Mouse (Mus musculus) heart, adult 2 months (tissue): ENCODE measurements around the gene Alg9. TPM values are rescaled to one million over a fixed set of nuclear protein-coding genes. Genes with fewer than 3 reads are reported as not detected.

ENCODE experiments used
- DNase-seq, 2 experiments: peaks; one replicate each; pipeline ENCODE4 v3.0.0; 2021
- H3K27ac ChIP-seq: fragments of 200-600 bp; 2 replicates; pipeline ENCODE4 v1.8.1; 2022
- H3K27me3 ChIP-seq: fragments of 200-500 bp; 2 replicates; pipeline ENCODE4 v1.6.1; 2012; ENCODE audit warnings: mild to moderate bottlenecking, low read length, inconsistent platforms, mixed read lengths; ENCODE audit not compliant: control insufficient read depth, insufficient read depth
- H3K36me3 ChIP-seq: fragments of 200-500 bp; 2 replicates; pipeline ENCODE4 v1.6.1; 2012; ENCODE audit warnings: low read length, inconsistent platforms; ENCODE audit not compliant: control insufficient read depth, insufficient read depth
- H3K4me1 ChIP-seq: fragments of 200-500 bp; 2 replicates; pipeline ENCODE4 v1.6.1; 2011; ENCODE audit warnings: low read length; ENCODE audit not compliant: control insufficient read depth, insufficient read depth
- H3K4me3 ChIP-seq: fragments of 200-600 bp; 2 replicates; pipeline ENCODE4 v1.8.1; 2022
- H3K79me2 ChIP-seq: fragments of 200-500 bp; replicated peaks from 2 replicates; pipeline ENCODE4 v1.6.1; 2012; ENCODE audit warnings: mild to moderate bottlenecking, inconsistent platforms, low read length, moderate library complexity, mixed read lengths; ENCODE audit not compliant: control insufficient read depth, insufficient read depth
- H3K9ac ChIP-seq: fragments of 200-500 bp; 2 replicates; pipeline ENCODE4 v1.6.1; 2012; ENCODE audit warnings: low read depth, mild to moderate bottlenecking, control low read depth, inconsistent platforms, low read length, mixed read lengths
- CTCF ChIP-seq: fragments of 200-600 bp; IDR thresholded peaks from 2 replicates; pipeline ENCODE4 v1.8.1; 2022; ENCODE audit warnings: antibody characterized with exemption, mild to moderate bottlenecking, moderate library complexity
- EP300 ChIP-seq: fragments of 200-500 bp; IDR thresholded peaks from 2 replicates; pipeline ENCODE4 v1.6.1; 2011; ENCODE audit warnings: low read depth, low read length, control low read depth; ENCODE audit not compliant: insufficient read depth
- POLR2A ChIP-seq: fragments of 200-500 bp; IDR thresholded peaks from 2 replicates; pipeline ENCODE4 v1.6.1; 2011; ENCODE audit warnings: mild to moderate bottlenecking, low read depth, low read length, control low read depth; ENCODE audit not compliant: insufficient read depth
- WGBS: fragments of 180-500 bp; shearing (Covaris S2); methylation state at CpG from one replicate; pipeline ENCODE4 v1.1.7; 2018; 5-methylcytosine and 5-hydroxymethylcytosine counted together
- intact Hi-C: fragments of 180-260 bp; cut with DNase I; formaldehyde crosslinking; loops from one replicate; pipeline ENCODE4 v1.15.1; 2025
- polyA plus RNA-seq: library from polyadenylated mRNA; depleted of rRNA; stranded (reverse); fragments of >200 nt; gene quantifications from 2 replicates; pipeline ENCODE4 v1.2.3, GENCODE M21; 2012; rRNA removed
- total RNA-seq, 2 experiments: library from RNA; stranded (reverse); gene quantifications; 2 replicates each; pipeline ENCODE4 v1.2.3; 2021

Alg9 gene
- total and polyA plus RNA-seq, 3 experiments, result 9.6 to 13.4 (median 9.9) TPM

DNA sequence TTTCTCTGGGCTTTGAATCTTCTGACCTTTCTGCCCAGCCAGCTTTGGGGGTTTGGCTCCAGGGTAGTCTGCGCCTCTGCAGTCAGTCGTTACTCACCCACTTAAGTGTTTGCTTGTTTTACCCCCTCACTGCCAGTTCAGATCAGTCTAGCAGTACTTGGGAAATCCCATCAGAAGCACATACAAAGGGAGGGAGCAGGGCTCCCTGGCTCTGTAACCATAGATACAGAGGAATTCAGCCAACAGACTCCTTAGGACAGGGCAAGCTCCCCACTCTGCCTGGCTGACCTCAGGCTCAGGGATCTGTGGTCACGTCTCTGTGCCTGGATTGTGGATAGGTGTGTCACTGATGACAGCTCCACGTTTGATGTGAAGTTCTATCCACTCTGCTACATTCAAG is 112.5 kb downstream of the Alg9 start:
- intact Hi-C loops, result no loop called here
- Histone ChIP-seq H3K4me1 (peaks cover 21% of the 10 kb centered on the region), H3K36me3 (no peaks in the 10 kb centered on the region; the same call in 1 of the 2 replicates), H3K4me3 (no peak overlapping the region), H3K9ac (no peak overlapping the region), H3K27ac (peak overlapping the region; percentile 67), H3K27me3 (no peaks in the 10 kb centered on the region), H3K79me2 (no peaks in the 10 kb centered on the region)
- peak in 1 of 2 experiments; percentile 48 for DNase-seq
- TF ChIP-seq EP300 (no peak), CTCF (no peak), POLR2A (no peak)
- 48% methylated on average over 4 of the region's 4 CpGs for WGBS

DNA sequence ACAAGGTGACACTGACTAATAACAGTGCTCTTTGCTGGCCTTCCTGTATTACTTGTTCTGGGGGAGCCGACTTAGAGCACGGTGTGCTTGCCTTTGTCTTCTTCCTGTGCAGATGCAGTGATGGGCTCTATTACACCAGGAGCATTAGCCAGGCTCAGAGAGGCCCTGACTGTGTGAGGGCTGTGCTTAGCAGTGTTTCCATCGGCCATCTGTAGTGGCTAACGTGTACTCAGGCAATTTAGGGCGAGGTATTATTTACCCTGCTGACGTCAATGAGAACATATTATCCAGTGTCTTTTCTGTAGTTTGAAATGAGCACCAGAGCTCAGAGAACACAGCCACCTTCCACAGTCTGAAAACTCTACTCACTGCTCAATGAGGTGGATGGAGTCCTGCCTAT is 114.4 kb downstream of the Alg9 start:
- no peaks in the 10 kb centered on the region for H3K27me3 ChIP-seq
- H3K9ac ChIP-seq, result no peak overlapping the region
- no peak overlapping the region for H3K4me3 ChIP-seq
- peaks cover 2% of the 10 kb centered on the region for H3K36me3 ChIP-seq
- no peak for TF ChIP-seq CTCF
- no peak for TF ChIP-seq POLR2A
- TF ChIP-seq EP300, result no peak
- peaks cover 16% of the 10 kb centered on the region for H3K4me1 ChIP-seq
- intact Hi-C loops, result no loop called here
- H3K79me2 ChIP-seq, result no peaks in the 10 kb centered on the region
- no peak overlapping the region for H3K27ac ChIP-seq
- DNase-seq, result no peak
- 70% methylated on average over 6 of the region's 6 CpGs for WGBS

DNA sequence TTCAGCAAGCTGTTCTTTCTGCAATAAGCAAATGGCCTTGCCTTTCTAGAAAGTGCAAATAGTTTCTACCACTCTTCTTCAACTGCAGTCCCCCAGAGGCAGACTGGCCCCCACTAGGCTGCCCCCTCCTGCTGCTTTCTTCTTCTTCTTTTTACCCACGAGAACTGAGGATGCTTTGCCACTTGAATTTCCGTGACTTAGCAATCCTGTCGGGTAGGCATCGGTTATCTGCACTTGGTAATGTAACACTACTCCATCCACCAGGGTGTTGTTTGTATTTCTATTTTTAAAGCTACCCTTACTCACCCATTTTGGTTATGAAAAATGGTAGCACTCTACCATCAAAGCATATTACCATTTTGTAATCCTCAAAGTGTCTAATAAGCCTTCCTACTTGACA is 115.1 kb downstream of the Alg9 start:
- Histone ChIP-seq H3K36me3 (peaks cover 2% of the 10 kb centered on the region), H3K27me3 (no peaks in the 10 kb centered on the region), H3K4me1 (peaks cover 10% of the 10 kb centered on the region), H3K79me2 (no peaks in the 10 kb centered on the region), H3K9ac (no peak overlapping the region), H3K4me3 (no peak overlapping the region), H3K27ac (no peak overlapping the region)
- 75% methylated on average over 4 of the region's 4 CpGs for WGBS
- TF ChIP-seq CTCF, result no peak
- TF ChIP-seq EP300, result no peak
- no peak for TF ChIP-seq POLR2A
- DNase-seq, result no peak
- intact Hi-C loops, result no loop called here

DNA sequence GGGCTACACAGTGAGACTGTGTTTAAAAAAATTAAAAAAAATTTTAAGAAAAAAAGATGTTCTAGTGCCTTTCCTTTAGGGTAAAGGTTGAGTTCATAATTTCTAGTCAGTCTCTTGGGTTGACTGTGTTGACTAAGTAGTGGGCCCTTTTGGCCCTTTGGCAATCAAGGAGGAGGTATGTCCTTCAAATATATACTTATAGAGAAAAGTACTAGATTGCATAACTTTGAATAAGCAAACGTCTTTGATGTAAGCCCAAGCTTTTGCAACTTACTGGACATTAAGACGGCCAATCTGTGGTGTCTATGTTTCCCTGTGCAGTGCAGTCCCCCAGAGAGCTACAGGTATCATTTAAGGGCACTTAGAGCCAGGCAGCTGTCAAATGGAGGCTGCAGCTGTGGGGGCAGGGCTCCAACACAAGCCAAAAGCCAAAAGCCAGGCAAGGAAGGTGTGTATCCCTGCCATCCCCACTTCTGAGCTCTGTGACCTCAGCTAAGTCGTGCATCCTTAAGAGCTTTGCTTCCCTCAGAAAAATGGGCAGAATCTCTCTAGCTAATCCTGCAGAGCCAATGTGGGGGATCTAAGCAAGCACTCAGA is 115.8 kb downstream of the Alg9 start:
- no peaks in the 10 kb centered on the region for H3K79me2 ChIP-seq
- no peak overlapping the region for H3K27ac ChIP-seq
- no peaks in the 10 kb centered on the region for H3K27me3 ChIP-seq
- no peak overlapping the region for H3K4me3 ChIP-seq
- H3K9ac ChIP-seq, result no peak overlapping the region
- H3K36me3 ChIP-seq, result peaks cover 2% of the 10 kb centered on the region
- 83% methylated on average over 3 of the region's 3 CpGs for WGBS
- no peak for DNase-seq
- TF ChIP-seq POLR2A, result no peak
- TF ChIP-seq EP300, result no peak
- TF ChIP-seq CTCF, result no peak
- intact Hi-C loops, result no loop called here
- peaks cover 5% of the 10 kb centered on the region for H3K4me1 ChIP-seq

Other genes with a start within 250 kb of the Alg9 start
- gene Pts, start 246.3 kb upstream of the Alg9 start, total RNA-seq, result 10 to 100 TPM; 24.8 to 30.2 TPM
- 28.7 and 63.3 TPM in 2 replicates for gene Pts, start 246.3 kb upstream of the Alg9 start, polyA plus RNA-seq
- 1 to 10 TPM; 1.0 to 1.2 TPM for gene Il18, start 220.2 kb upstream of the Alg9 start, total RNA-seq
- gene Il18, start 220.2 kb upstream of the Alg9 start, polyA plus RNA-seq, result 0.53 and 1.6 TPM in 2 replicates
- gene Bco2, start 219.8 kb upstream of the Alg9 start, total RNA-seq, result under 1 TPM; 0.39 to 0.50 TPM
- gene Bco2, start 219.8 kb upstream of the Alg9 start, polyA plus RNA-seq, result 0.32 and 0.33 TPM in 2 replicates
- not detected for gene Tex12, start 213.7 kb upstream of the Alg9 start, total RNA-seq
- not detected in 2 replicates for gene Tex12, start 213.7 kb upstream of the Alg9 start, polyA plus RNA-seq
- 100 to 1,000 TPM; 593 to 673 TPM for gene Sdhd, start 171.2 kb upstream of the Alg9 start, total RNA-seq
- gene Sdhd, start 171.2 kb upstream of the Alg9 start, polyA plus RNA-seq, result 722 and 984 TPM in 2 replicates
- gene Timm8b, start 171.1 kb upstream of the Alg9 start, total RNA-seq, result 100 to 1,000 TPM; 251 to 294 TPM
- 289 and 341 TPM in 2 replicates for gene Timm8b, start 171.1 kb upstream of the Alg9 start, polyA plus RNA-seq
- gene Pih1d2, start 157.7 kb upstream of the Alg9 start, total RNA-seq, result under 1 TPM in 1 of 2 experiments, not detected in 1; 0.31 TPM
- 0.50 and 0.66 TPM in 2 replicates for gene Pih1d2, start 157.7 kb upstream of the Alg9 start, polyA plus RNA-seq
- 10 to 100 TPM; 11.9 to 13.2 TPM for gene Nkapd1, start 157.6 kb upstream of the Alg9 start, total RNA-seq
- 3.1 and 4.6 TPM in 2 replicates for gene Nkapd1, start 157.6 kb upstream of the Alg9 start, polyA plus RNA-seq
- 100 to 1,000 TPM; 364 to 415 TPM for gene Dlat, start 115.2 kb upstream of the Alg9 start, total RNA-seq
- gene Dlat, start 115.2 kb upstream of the Alg9 start, polyA plus RNA-seq, result 175 and 243 TPM in 2 replicates
- gene Dixdc1, start 35.5 kb upstream of the Alg9 start, total RNA-seq, result 1 to 10 TPM; 3.4 to 5.4 TPM
- gene Dixdc1, start 35.5 kb upstream of the Alg9 start, polyA plus RNA-seq, result 2.6 and 4.9 TPM in 2 replicates
- gene 2310030G06Rik, start 28.5 kb upstream of the Alg9 start, total RNA-seq, result 1 to 10 TPM; 2.9 to 4.3 TPM
- gene 2310030G06Rik, start 28.5 kb upstream of the Alg9 start, polyA plus RNA-seq, result 5.6 and 7.4 TPM in 2 replicates
- gene Cryab, start 23.7 kb upstream of the Alg9 start, total RNA-seq, result 1,000 to 10,000 TPM; 2,783 to 3,339 TPM
- 3,110 and 4,349 TPM in 2 replicates for gene Cryab, start 23.7 kb upstream of the Alg9 start, polyA plus RNA-seq
- 100 to 1,000 TPM; 131 to 139 TPM for gene Hspb2, start 22.7 kb upstream of the Alg9 start, total RNA-seq
- gene Hspb2, start 22.7 kb upstream of the Alg9 start, polyA plus RNA-seq, result 201 and 224 TPM in 2 replicates
- gene Fdxacb1, start 6.8 kb upstream of the Alg9 start, total RNA-seq, result 1 to 10 TPM; 4.7 to 5.1 TPM
- gene Fdxacb1, start 6.8 kb upstream of the Alg9 start, polyA plus RNA-seq, result 3.4 and 5.2 TPM in 2 replicates
- 10 to 100 TPM; 11.8 to 12.1 TPM for gene 1110032A03Rik, start 501 bp downstream of the Alg9 start, total RNA-seq
- gene 1110032A03Rik, start 501 bp downstream of the Alg9 start, polyA plus RNA-seq, result 34.5 and 39.0 TPM in 2 replicates
- gene Ppp2r1b, start 70.3 kb downstream of the Alg9 start, total RNA-seq, result 10 to 100 TPM; 10.3 to 10.8 TPM
- 5.4 and 7.1 TPM in 2 replicates for gene Ppp2r1b, start 70.3 kb downstream of the Alg9 start, polyA plus RNA-seq
- 10 to 100 TPM; 22.2 to 26.9 TPM for gene Sik2, start 234.1 kb downstream of the Alg9 start, total RNA-seq
- 14.6 and 15.8 TPM in 2 replicates for gene Sik2, start 234.1 kb downstream of the Alg9 start, polyA plus RNA-seq